Mouse (Mus musculus): ENCODE results near the gene Focad.

- no peak for TF ChIP-seq POLR2A (IDR thresholded peaks at IDR 0.05; ENCODE audit: control insufficient read depth, extremely low read depth, insufficient read depth, low read length, poor library complexity)
- TF ChIP-seq CTCF (IDR thresholded peaks at IDR 0.05; ENCODE audit: borderline replicate concordance, control insufficient read depth, extremely low read depth, insufficient read depth, low read length, poor library complexity) = no peak
These were observed 19.0 kb upstream of the Focad start for GRCm38 (mm10) chr4:88075388-88075787.
